Mouse (Mus musculus) effector memory CD4-positive, alpha-beta T cell, adult 7 months (primary cell): ENCODE data around the gene Zbtb5. TPM values are rescaled to one million over a fixed set of nuclear protein-coding genes. Genes with fewer than 3 reads are reported as not detected.

Experiments used
- polyA plus RNA-seq: library from polyadenylated mRNA; unstranded; fragments of 100-300 nt; shearing (Covaris generic); gene quantifications from one replicate; pipeline ENCODE4 v1.2.1, GENCODE M21; 2017

Zbtb5 gene
- 6.4 TPM for polyA plus RNA-seq

DNA sequence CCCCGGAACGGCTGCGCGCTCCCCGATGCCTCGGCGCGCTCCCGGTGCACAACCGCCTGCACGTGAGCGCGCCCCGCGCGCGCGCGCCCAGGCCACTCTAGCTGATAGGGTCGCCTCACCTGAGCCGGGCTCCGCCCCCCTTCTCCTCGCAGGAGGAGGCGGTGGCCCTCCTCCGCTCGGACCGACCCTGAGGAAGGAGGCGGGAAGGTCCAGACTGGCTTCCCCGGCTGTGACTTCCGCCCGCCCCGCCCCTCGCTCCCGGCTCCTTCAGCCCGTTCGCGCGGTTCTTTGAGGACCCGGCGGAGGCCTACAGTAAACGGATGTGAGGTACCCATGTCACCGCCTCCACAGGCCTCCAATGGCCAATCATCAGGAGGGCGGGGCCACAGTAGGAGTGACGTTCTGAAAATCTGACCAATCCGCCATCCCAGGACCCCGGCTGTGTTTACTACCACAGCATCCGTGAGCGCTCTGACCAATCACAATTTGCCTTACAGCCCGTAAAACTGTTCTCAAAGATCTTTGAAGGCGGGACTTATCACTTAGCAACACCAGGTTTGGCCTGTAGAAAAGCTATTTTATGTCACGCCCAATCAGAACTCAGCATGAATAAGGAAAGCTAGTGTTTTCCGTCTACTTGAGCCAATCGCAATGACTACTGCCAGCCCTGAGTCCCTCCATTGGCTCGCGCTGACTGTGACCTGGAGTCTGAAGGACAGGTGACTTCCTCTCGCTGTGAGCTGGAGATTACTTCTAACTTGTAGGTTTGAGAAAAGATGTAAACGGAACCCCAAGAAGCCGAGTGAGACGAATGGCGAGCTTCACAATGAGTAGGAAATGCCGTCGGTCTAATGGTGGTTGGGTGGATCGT, at the start of gene Zbtb5:
Gene Zbtb5 (minus strand): TSS at position 308 of the 871 bp plus-strand sequence.

DNA sequence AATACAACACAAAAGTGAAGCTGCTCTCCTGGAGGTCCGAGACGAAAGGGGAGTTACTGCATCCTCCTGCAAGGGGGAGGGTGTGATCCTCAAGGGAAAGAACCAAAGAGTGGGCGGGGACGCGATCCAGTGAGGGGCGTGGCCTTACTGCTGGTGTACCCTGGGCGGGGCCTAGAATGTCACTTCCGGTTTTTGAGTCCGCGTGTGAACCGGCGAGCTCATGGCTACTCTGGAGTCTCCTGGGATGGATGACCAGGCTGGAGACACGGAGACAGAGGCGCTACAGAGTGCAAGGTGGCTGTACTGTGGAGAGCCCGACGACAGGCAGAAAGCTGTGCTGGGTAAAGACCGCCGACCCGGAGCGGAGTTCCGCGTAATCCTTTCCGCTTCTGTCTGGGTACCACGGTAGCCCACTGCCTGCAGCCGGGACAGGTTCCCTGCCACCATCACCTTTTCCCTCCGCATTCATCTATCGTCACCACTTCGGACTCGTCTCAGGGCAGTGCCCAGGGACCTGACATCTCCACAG, 6.3 kb upstream of the Zbtb5 start, which contains the start of gene Polr1e:
Gene Polr1e (plus strand): TSS at position 132 of the 529 bp plus-strand sequence.

GRCm38 (mm10) chr4:44981280-44981973, 30.8 kb downstream of the Zbtb5 start, which contains the start of gene Grhpr:
TSS of gene Grhpr (plus strand) at chr4:44981395.

Other genes starting within 250 kb of the Zbtb5 start
- gene Grhpr, start 31.0 kb downstream of the Zbtb5 start, polyA plus RNA-seq: 14.2 TPM
- 32.8 TPM for gene Polr1e, start 6.2 kb upstream of the Zbtb5 start, polyA plus RNA-seq
- gene Fbxo10, start 72.2 kb upstream of the Zbtb5 start, polyA plus RNA-seq: 1.8 TPM
- 73.6 TPM for gene Tomm5, start 95.7 kb upstream of the Zbtb5 start, polyA plus RNA-seq
- gene Frmpd1, start 172.5 kb upstream of the Zbtb5 start, polyA plus RNA-seq: 0.07 TPM